Mouse (Mus musculus) bone marrow, adult 2 months (tissue): Measurements from ENCODE around the gene Rasd1.

Experiments
- CTCF ChIP-seq: fragments of 200-500 bp; IDR thresholded peaks from 2 replicates; pipeline ENCODE4 v1.5.1; 2011; ENCODE audit warnings: low read length, control low read depth; ENCODE audit not compliant: control insufficient read depth, insufficient read depth
- POLR2A ChIP-seq: fragments of 200-500 bp; IDR thresholded peaks from 2 replicates; pipeline ENCODE4 v1.6.1; 2011; ENCODE audit warnings: low read depth, mild to moderate bottlenecking, control low read depth, low read length, borderline replicate concordance; ENCODE audit not compliant: control insufficient read depth

- TF ChIP-seq CTCF (no peak), POLR2A (no peak)
These were observed 8.6 kb upstream of the Rasd1 start for GRCm38 (mm10) chr11:59973389-59973788.
